Mouse (Mus musculus) embryonic facial prominence, embryonic 15.5 days (tissue): ENCODE measurements around the gene Slit1. TPM values are rescaled to one million over a fixed set of nuclear protein-coding genes. Genes with fewer than 3 reads are reported as not detected.

ENCODE experiments used
- ATAC-seq: fragments of 200-750 bp; cut with Nextera tagmentation; 2 replicates; pipeline ENCODE4 v1.8.0; 2017; ENCODE audit warnings: low read depth, moderate TSS enrichment; ENCODE audit not compliant: insufficient number of reproducible peaks, low FRiP score, low TSS enrichment
- H3K27ac ChIP-seq: fragments of 300-500 bp; sonication (generic); replicated peaks from 2 replicates; pipeline ENCODE4 v1.5.1; 2015; ENCODE audit warnings: mild to moderate bottlenecking, inconsistent platforms
- H3K27me3 ChIP-seq: fragments of 300-500 bp; sonication (generic); 2 replicates; pipeline ENCODE4 v1.6.1; 2015; ENCODE audit warnings: inconsistent platforms
- H3K36me3 ChIP-seq: fragments of 300-500 bp; sonication (generic); 2 replicates; pipeline ENCODE4 v1.6.1; 2015; ENCODE audit warnings: mild to moderate bottlenecking, inconsistent platforms
- H3K4me1 ChIP-seq: fragments of 300-500 bp; sonication (generic); 2 replicates; pipeline ENCODE4 v1.6.1; 2015; ENCODE audit warnings: inconsistent platforms
- H3K4me2 ChIP-seq: fragments of 300-500 bp; sonication (generic); replicated peaks from 2 replicates; pipeline ENCODE4 v1.6.1; 2015; ENCODE audit warnings: mild to moderate bottlenecking, inconsistent platforms
- H3K4me3 ChIP-seq: fragments of 300-500 bp; sonication (generic); replicated peaks from 2 replicates; pipeline ENCODE4 v1.5.1; 2015; ENCODE audit warnings: mild to moderate bottlenecking, inconsistent platforms
- H3K9ac ChIP-seq: fragments of 300-500 bp; sonication (generic); 2 replicates; pipeline ENCODE4 v1.6.1; 2015; ENCODE audit warnings: inconsistent platforms
- H3K9me3 ChIP-seq: fragments of 300-500 bp; sonication (generic); replicated peaks from 2 replicates; pipeline ENCODE4 v1.6.1; 2016; ENCODE audit warnings: inconsistent platforms
- WGBS: fragments of 180-500 bp; shearing (Covaris S2); methylation state at CpG from one replicate; pipeline ENCODE4 v1.1.7; 2015; 5-methylcytosine and 5-hydroxymethylcytosine counted together
- polyA plus RNA-seq: library from polyadenylated mRNA; unstranded; fragments of >200 nt; fragmentation: Nextera tagmentation; extraction: Ambion mirVana; gene quantifications from 2 replicates; pipeline ENCODE4 v1.2.1, GENCODE M21; 2015

Slit1 gene
- polyA plus RNA-seq, 1 experiment from 2014 or later = 1.1 TPM

GRCm38 (mm10) chr19:41723337-41723736 is 20.1 kb downstream of the Slit1 start:
- 35% methylated on average over 2 of the region's 2 CpGs for WGBS
- peaks cover 11% of the 10 kb centered on the region; the same call in 1 of the 2 replicates for H3K4me1 ChIP-seq
- no peak overlapping the region for H3K9ac ChIP-seq
- H3K27ac ChIP-seq = no peak overlapping the region
- no peak for ATAC-seq
- H3K36me3 ChIP-seq = no peaks in the 10 kb centered on the region
- no peak overlapping the region for H3K4me2 ChIP-seq
- no peaks in the 10 kb centered on the region for H3K9me3 ChIP-seq
- no peak overlapping the region for H3K4me3 ChIP-seq
- no peaks in the 10 kb centered on the region for H3K27me3 ChIP-seq

- Histone ChIP-seq H3K9ac (no peak overlapping the region), H3K4me3 (no peak overlapping the region), H3K27me3 (peaks cover 15% of the 10 kb centered on the region; the same call in 1 of the 2 replicates), H3K4me2 (no peak overlapping the region), H3K27ac (no peak overlapping the region), H3K36me3 (no peaks in the 10 kb centered on the region), H3K9me3 (no peaks in the 10 kb centered on the region), H3K4me1 (0 out of 2 replicates have a peak, but pooled peaks cover 13% of the 10 kb centered on the region)
- no peak for ATAC-seq
- WGBS = 57% methylated on average over 8 of the region's 8 CpGs
Observed at GRCm38 (mm10) chr19:41719436-41719835, 24.0 kb downstream of the Slit1 start.

DNA sequence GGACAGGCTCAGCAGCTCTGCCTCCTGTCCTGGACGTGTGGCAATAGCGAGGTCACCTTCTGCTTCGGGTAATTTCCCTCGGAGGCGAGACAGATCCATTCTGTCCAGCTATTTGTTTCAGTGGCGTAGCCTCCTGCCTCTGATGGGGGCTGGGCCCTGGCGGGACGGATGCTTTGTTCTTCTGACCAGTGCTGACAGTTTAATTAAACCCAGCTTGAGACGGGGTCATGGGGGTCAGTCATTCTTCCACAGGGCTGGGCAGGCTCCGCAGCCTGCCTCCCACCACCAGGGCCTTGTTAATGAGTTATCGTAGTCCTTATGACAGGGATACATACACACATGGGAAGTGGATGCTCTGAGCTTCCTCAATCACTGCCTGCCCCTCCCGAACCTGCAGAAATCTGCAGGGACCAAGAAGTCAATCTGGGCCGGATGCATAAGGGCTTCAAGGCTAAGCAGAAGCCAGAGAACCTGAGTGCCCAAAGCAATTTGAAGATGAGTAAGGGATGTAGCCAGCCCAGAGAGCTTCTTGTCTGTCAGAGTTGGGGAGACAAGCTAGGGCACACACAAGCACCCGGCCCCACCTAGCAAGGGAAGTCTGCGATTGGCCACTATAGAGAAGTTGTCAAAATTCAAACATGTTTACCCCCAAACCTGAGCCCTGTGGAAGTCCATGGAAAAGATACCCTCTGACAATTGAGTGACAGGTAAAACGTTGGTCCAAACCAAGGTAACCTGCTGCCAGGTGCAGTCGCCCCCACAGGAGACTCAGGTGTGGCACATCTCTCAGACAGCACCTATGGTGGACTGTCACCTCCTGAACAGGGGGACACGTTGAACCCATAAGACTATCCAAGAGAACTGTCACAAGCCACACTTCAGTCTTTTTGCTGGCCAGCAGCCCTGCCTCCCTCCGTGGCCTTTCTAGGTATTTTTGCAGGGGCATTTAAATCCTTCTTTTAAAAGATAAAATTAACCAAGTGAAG is 26.9 kb downstream of the Slit1 start:
- ATAC-seq = peak; percentile 34; the same call in 1 of the 2 replicates
- Histone ChIP-seq H3K27ac (no peak overlapping the region), H3K4me2 (no peak overlapping the region), H3K27me3 (peaks cover 15% of the 10 kb centered on the region; the same call in 1 of the 2 replicates), H3K9ac (no peak overlapping the region), H3K4me3 (no peak overlapping the region), H3K9me3 (no peaks in the 10 kb centered on the region), H3K4me1 (0 out of 2 replicates have a peak, but pooled peaks cover 13% of the 10 kb centered on the region), H3K36me3 (no peaks in the 10 kb centered on the region)
- 29% methylated on average over 19 of the region's 19 CpGs for WGBS

GRCm38 (mm10) chr19:41714431-41714917 is 29.0 kb downstream of the Slit1 start:
- no peak for ATAC-seq
- Histone ChIP-seq H3K4me1 (0 out of 2 replicates have a peak, but pooled peaks cover 13% of the 10 kb centered on the region), H3K4me3 (no peak overlapping the region), H3K9me3 (no peaks in the 10 kb centered on the region), H3K9ac (no peak overlapping the region), H3K4me2 (no peak overlapping the region), H3K27me3 (peaks cover 15% of the 10 kb centered on the region; the same call in 1 of the 2 replicates), H3K36me3 (no peaks in the 10 kb centered on the region), H3K27ac (no peak overlapping the region)
- WGBS = 48% methylated on average over 9 of the region's 9 CpGs

- Histone ChIP-seq H3K9me3 (no peaks in the 10 kb centered on the region), H3K9ac (no peak overlapping the region), H3K4me1 (0 out of 2 replicates have a peak, but pooled peaks cover 2% of the 10 kb centered on the region), H3K27me3 (peaks cover 12% of the 10 kb centered on the region; the same call in 1 of the 2 replicates), H3K4me2 (no peak overlapping the region), H3K36me3 (no peaks in the 10 kb centered on the region), H3K27ac (no peak overlapping the region), H3K4me3 (no peak overlapping the region)
- no peak for ATAC-seq
- 86% methylated on average over 8 of the region's 8 CpGs for WGBS
Observed at GRCm38 (mm10) chr19:41712829-41713228, 30.6 kb downstream of the Slit1 start.

- no peak overlapping the region for H3K9ac ChIP-seq
- WGBS = 87% methylated on average over 9 of the region's 9 CpGs
- 0 out of 2 replicates have a peak, but pooled peaks cover 13% of the 10 kb centered on the region for H3K27me3 ChIP-seq
- no peaks in the 10 kb centered on the region for H3K4me1 ChIP-seq
- ATAC-seq = no peak
- no peaks in the 10 kb centered on the region for H3K9me3 ChIP-seq
- H3K36me3 ChIP-seq = no peaks in the 10 kb centered on the region
- H3K4me2 ChIP-seq = no peak overlapping the region
- H3K4me3 ChIP-seq = no peak overlapping the region
- no peak overlapping the region for H3K27ac ChIP-seq
Observed at GRCm38 (mm10) chr19:41711665-41712064, 31.8 kb downstream of the Slit1 start.

DNA sequence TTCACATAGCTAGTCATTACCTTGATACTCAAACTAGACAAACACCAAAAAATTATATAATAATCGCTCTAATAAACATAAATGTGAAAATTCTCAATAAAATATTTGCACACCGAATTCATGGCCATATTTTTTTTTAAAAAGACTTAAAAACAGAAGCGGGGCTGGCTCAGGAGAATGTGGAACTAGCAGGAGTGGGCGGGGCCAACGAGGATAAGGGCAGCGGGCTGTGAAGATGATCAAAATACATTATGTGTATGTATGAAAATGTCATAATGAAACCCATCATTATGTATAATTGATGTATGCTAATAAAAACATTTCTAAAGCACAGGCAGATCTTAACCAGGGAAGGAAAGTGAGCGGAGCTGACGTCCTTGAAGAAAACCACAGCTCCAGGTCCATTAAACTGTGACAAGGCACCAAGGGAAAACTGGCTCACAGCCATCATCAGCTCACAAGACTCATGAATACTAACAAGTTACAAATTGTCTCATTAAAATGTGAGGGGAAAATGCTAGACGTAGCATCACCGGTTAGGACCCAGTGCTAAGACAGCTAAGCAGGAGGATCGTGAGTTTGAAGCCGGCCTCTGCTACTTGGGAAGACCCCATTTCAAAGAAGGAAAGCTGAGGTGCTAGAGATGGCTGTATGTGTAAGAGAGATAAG is 33.8 kb downstream of the Slit1 start:
- WGBS = 80% methylated on average over 12 of the region's 12 CpGs

GRCm38 (mm10) chr19:41707850-41708249 is 35.6 kb downstream of the Slit1 start:
- Histone ChIP-seq H3K4me3 (no peak overlapping the region), H3K4me1 (no peaks in the 10 kb centered on the region), H3K27me3 (peaks cover 10% of the 10 kb centered on the region; the same call in 1 of the 2 replicates), H3K4me2 (no peak overlapping the region), H3K9me3 (no peaks in the 10 kb centered on the region), H3K36me3 (no peaks in the 10 kb centered on the region), H3K27ac (no peak overlapping the region), H3K9ac (no peak overlapping the region)
- WGBS = 45% methylated on average over 12 of the region's 12 CpGs
- ATAC-seq = no peak

More for the DNA sequence above, 33.8 kb downstream of the Slit1 start:
- no peak for ATAC-seq
- Histone ChIP-seq H3K27me3 (peaks cover 10% of the 10 kb centered on the region; the same call in 1 of the 2 replicates), H3K4me3 (no peak overlapping the region), H3K36me3 (no peaks in the 10 kb centered on the region), H3K27ac (no peak overlapping the region), H3K4me2 (no peak overlapping the region), H3K9ac (no peak overlapping the region), H3K9me3 (no peaks in the 10 kb centered on the region), H3K4me1 (no peaks in the 10 kb centered on the region)

DNA sequence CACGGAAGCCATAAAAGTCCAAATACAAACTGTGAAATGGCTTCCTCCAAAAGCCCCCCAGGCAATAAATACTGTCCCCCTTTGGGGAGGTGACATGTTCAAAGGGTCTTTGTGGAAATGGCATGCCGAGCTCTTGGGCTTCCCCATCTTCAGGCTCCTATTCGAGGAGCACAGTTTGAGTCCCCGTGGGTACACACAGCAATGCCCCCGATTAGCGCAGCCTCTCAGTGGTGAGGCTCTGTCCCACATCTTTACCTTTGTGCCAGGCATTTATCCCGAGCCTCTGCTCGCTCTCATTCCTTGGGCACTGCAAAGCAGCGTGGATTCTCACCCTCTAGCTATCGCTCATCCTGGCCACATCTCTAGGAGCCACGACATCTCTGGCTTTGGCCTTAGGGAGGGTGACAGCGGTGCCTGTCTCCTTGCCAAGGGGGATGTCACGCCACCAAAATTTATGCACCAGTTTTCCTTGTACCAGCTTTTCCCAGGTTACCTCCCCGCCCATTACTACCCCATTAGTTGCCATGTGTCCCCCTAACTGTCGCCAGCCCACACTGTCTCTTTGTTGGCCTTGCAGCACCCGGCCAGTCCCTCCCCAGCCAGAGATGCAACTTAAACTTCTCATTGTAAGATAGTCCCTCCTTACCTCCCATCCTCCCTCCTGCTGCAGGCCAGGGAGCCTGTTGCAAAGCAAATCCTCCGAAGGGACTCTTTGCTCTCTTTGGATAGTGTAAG is 37.2 kb downstream of the Slit1 start:
- no peaks in the 10 kb centered on the region for H3K4me1 ChIP-seq
- 62% methylated on average over 17 of the region's 17 CpGs for WGBS
- peaks cover 10% of the 10 kb centered on the region; the same call in 1 of the 2 replicates for H3K27me3 ChIP-seq
- H3K27ac ChIP-seq = no peak overlapping the region
- ATAC-seq = no peak
- H3K4me3 ChIP-seq = no peak overlapping the region
- no peaks in the 10 kb centered on the region for H3K36me3 ChIP-seq
- no peak overlapping the region for H3K4me2 ChIP-seq
- no peak overlapping the region for H3K9ac ChIP-seq
- no peaks in the 10 kb centered on the region for H3K9me3 ChIP-seq

GRCm38 (mm10) chr19:41705416-41705815 is 38.0 kb downstream of the Slit1 start:
- Histone ChIP-seq H3K9ac (no peak overlapping the region), H3K27me3 (peaks cover 10% of the 10 kb centered on the region; the same call in 1 of the 2 replicates), H3K9me3 (no peaks in the 10 kb centered on the region), H3K27ac (no peak overlapping the region), H3K4me3 (no peak overlapping the region), H3K4me1 (no peaks in the 10 kb centered on the region), H3K36me3 (no peaks in the 10 kb centered on the region), H3K4me2 (no peak overlapping the region)
- 47% methylated on average over 12 of the region's 12 CpGs for WGBS
- no peak for ATAC-seq
